Mouse (Mus musculus): ENCODE results near the gene Vmn1r204. TPM values are rescaled to one million over a fixed set of nuclear protein-coding genes. Genes with fewer than 3 reads are reported as not detected.
"Not testable (repeated sequence)": the region's sequence is repeated elsewhere in the genome, so short reads cannot be mapped to it uniquely, and the experiment has no call there.

Gene Vmn1r204
- not detected for total RNA-seq (2022)

GRCm38 (mm10) chr13:22552898-22553297 lies at the start of gene Vmn1r204:
Gene Vmn1r204, plus strand, starts transcription at chr13:22553198.
- DNase-seq (ENCODE audit: low spot score in 2 of 2), result not testable (repeated sequence)

GRCm38 (mm10) chr13:22505281-22505680 lies 47.7 kb upstream of the Vmn1r204 start, which contains the start of gene Vmn1r202:
Gene Vmn1r202, minus strand, starts transcription at chr13:22505381.
- no peak for DNase-seq (ENCODE audit: low spot score in 2 of 2)

GRCm38 (mm10) chr13:22517814-22518213 lies 35.2 kb upstream of the Vmn1r204 start, which contains the start of gene Vmn1r203:
Gene Vmn1r203, plus strand, starts transcription at chr13:22518114.
- DNase-seq (ENCODE audit: low spot score in 2 of 2), result no peak

- DNase-seq (ENCODE audit: low spot score in 2 of 2), result not testable (repeated sequence)
Measured at GRCm38 (mm10) chr13:22574911-22575310, 21.9 kb downstream of the Vmn1r204 start.

- not testable (repeated sequence) for DNase-seq (ENCODE audit: low spot score in 2 of 2)
Measured at GRCm38 (mm10) chr13:22583336-22583735, 30.3 kb downstream of the Vmn1r204 start.

- no peak for DNase-seq (ENCODE audit: low spot score in 2 of 2)
Measured at GRCm38 (mm10) chr13:22592900-22593299, 39.9 kb downstream of the Vmn1r204 start, which contains the start of gene Vmn1r205. Gene Vmn1r205, minus strand, starts transcription at chr13:22593000.

Other genes with a start within 250 kb of the Vmn1r204 start
- gene Vmn1r197, start 228.6 kb upstream of the Vmn1r204 start, total RNA-seq (2022), result not detected
- gene Vmn1r198, start 202.8 kb upstream of the Vmn1r204 start, total RNA-seq (2022), result not detected
- gene Vmn1r199, start 173.4 kb upstream of the Vmn1r204 start, total RNA-seq (2022), result not detected
- gene Vmn1r200, start 162.8 kb upstream of the Vmn1r204 start, total RNA-seq (2022), result not detected
- not detected for gene Vmn1r201, start 81.3 kb upstream of the Vmn1r204 start, total RNA-seq (2022)
- gene Vmn1r202, start 47.8 kb upstream of the Vmn1r204 start, total RNA-seq (2022), result not detected
- gene Vmn1r203, start 35.1 kb upstream of the Vmn1r204 start, total RNA-seq (2022), result not detected
- not detected for gene Vmn1r205, start 39.8 kb downstream of the Vmn1r204 start, total RNA-seq (2022)
- not detected for gene Vmn1r206, start 71.1 kb downstream of the Vmn1r204 start, total RNA-seq (2022)
- gene Vmn1r207-ps, start 176.4 kb downstream of the Vmn1r204 start, total RNA-seq (2022), result not detected
- not detected for gene Vmn1r208, start 224.2 kb downstream of the Vmn1r204 start, total RNA-seq (2022)

All from gastrocnemius, adult 8-10 months (tissue).